Mouse (Mus musculus) midbrain, embryonic 13.5 days (tissue): ENCODE results near the gene Tmem164. TPM values are rescaled to one million over a fixed set of nuclear protein-coding genes. Genes with fewer than 3 reads are reported as not detected.

Source experiments
- ATAC-seq: fragments of 200-750 bp; cut with Nextera tagmentation; 2 replicates; pipeline ENCODE4 v1.8.0; 2017; ENCODE audit warnings: mild to moderate bottlenecking, moderate TSS enrichment, moderate library complexity
- H3K27ac ChIP-seq: fragments of 300-500 bp; sonication (generic); 2 replicates; pipeline ENCODE4 v1.5.1; 2015; ENCODE audit warnings: inconsistent platforms, mild to moderate bottlenecking, moderate library complexity
- H3K27me3 ChIP-seq: fragments of 300-500 bp; sonication (generic); 2 replicates; pipeline ENCODE4 v1.6.1; 2015; ENCODE audit warnings: mild to moderate bottlenecking, inconsistent platforms
- H3K36me3 ChIP-seq: fragments of 300-500 bp; sonication (generic); 2 replicates; pipeline ENCODE4 v1.6.1; 2015; ENCODE audit warnings: mild to moderate bottlenecking, inconsistent platforms
- H3K4me1 ChIP-seq: fragments of 300-500 bp; sonication (generic); replicated peaks from 2 replicates; pipeline ENCODE4 v1.6.1; 2015; ENCODE audit warnings: inconsistent platforms
- H3K4me2 ChIP-seq: fragments of 300-500 bp; sonication (generic); replicated peaks from 2 replicates; pipeline ENCODE4 v1.6.1; 2015; ENCODE audit warnings: moderate library complexity, mild to moderate bottlenecking, inconsistent platforms
- H3K4me3 ChIP-seq: fragments of 300-500 bp; sonication (generic); replicated peaks from 2 replicates; pipeline ENCODE4 v1.5.1; 2015; ENCODE audit warnings: mild to moderate bottlenecking, inconsistent platforms
- H3K9ac ChIP-seq: fragments of 300-500 bp; sonication (generic); replicated peaks from 2 replicates; pipeline ENCODE4 v1.6.1; 2015; ENCODE audit warnings: mild to moderate bottlenecking, inconsistent platforms
- H3K9me3 ChIP-seq: fragments of 300-500 bp; sonication (generic); 2 replicates; pipeline ENCODE4 v1.6.1; 2016; ENCODE audit warnings: mild to moderate bottlenecking, inconsistent platforms
- WGBS: fragments of 180-500 bp; shearing (Covaris S2); methylation state at CpG from one replicate; pipeline ENCODE4 v1.1.7; 2015; 5-methylcytosine and 5-hydroxymethylcytosine counted together
- polyA plus RNA-seq: library from polyadenylated mRNA; unstranded; fragments of >200 nt; fragmentation: Nextera tagmentation; extraction: Ambion mirVana; gene quantifications from 2 replicates; pipeline ENCODE4 v1.2.1, GENCODE M21; 2015

Gene Tmem164
- polyA plus RNA-seq, 1 experiment from 2014 or later = 26.4 TPM

- H3K4me3 ChIP-seq = no peak overlapping the region
- peaks cover 24% of the 10 kb centered on the region; the same call in 1 of the 2 replicates for H3K27me3 ChIP-seq
- H3K4me2 ChIP-seq = no peak overlapping the region
- no peaks in the 10 kb centered on the region for H3K36me3 ChIP-seq
- H3K27ac ChIP-seq = no peak overlapping the region
- H3K9me3 ChIP-seq = no peaks in the 10 kb centered on the region
- no peaks in the 10 kb centered on the region for H3K4me1 ChIP-seq
- ATAC-seq = no peak
- H3K9ac ChIP-seq = no peak overlapping the region
- WGBS = 89% methylated on average over 3 of the region's 3 CpGs
Observed at GRCm38 (mm10) chrX:142694856-142695255, 13.7 kb downstream of the Tmem164 start.

- Histone ChIP-seq H3K27ac (no peak overlapping the region), H3K4me1 (no peaks in the 10 kb centered on the region), H3K4me2 (no peak overlapping the region), H3K36me3 (no peaks in the 10 kb centered on the region), H3K9ac (no peak overlapping the region), H3K27me3 (peaks cover 30% of the 10 kb centered on the region; the same call in 1 of the 2 replicates), H3K9me3 (no peaks in the 10 kb centered on the region), H3K4me3 (no peak overlapping the region)
- WGBS = 83% methylated on average over 11 of the region's 11 CpGs
- ATAC-seq = no peak
Observed at GRCm38 (mm10) chrX:142696789-142697188, 15.6 kb downstream of the Tmem164 start.

- WGBS = 76% methylated on average over 5 of the region's 5 CpGs
- Histone ChIP-seq H3K9ac (no peak overlapping the region), H3K9me3 (no peaks in the 10 kb centered on the region), H3K4me2 (no peak overlapping the region), H3K36me3 (no peaks in the 10 kb centered on the region), H3K4me1 (no peaks in the 10 kb centered on the region), H3K27ac (no peak overlapping the region), H3K4me3 (no peak overlapping the region), H3K27me3 (peaks cover 30% of the 10 kb centered on the region; the same call in 1 of the 2 replicates)
- no peak for ATAC-seq
Observed at GRCm38 (mm10) chrX:142697545-142698204, 16.5 kb downstream of the Tmem164 start.

- Histone ChIP-seq H3K4me1 (no peaks in the 10 kb centered on the region), H3K27me3 (peaks cover 30% of the 10 kb centered on the region; the same call in 1 of the 2 replicates), H3K4me3 (no peak overlapping the region), H3K9ac (no peak overlapping the region), H3K36me3 (no peaks in the 10 kb centered on the region), H3K9me3 (no peaks in the 10 kb centered on the region), H3K27ac (no peak overlapping the region), H3K4me2 (no peak overlapping the region)
- ATAC-seq = no peak
- WGBS = 82% methylated on average over 7 of the region's 7 CpGs
Observed at GRCm38 (mm10) chrX:142698212-142698611, 17.0 kb downstream of the Tmem164 start.

- Histone ChIP-seq H3K36me3 (no peaks in the 10 kb centered on the region), H3K4me3 (no peak overlapping the region), H3K9me3 (no peaks in the 10 kb centered on the region), H3K27ac (no peak overlapping the region), H3K4me1 (no peaks in the 10 kb centered on the region), H3K4me2 (no peak overlapping the region), H3K27me3 (peaks cover 33% of the 10 kb centered on the region; the same call in 1 of the 2 replicates), H3K9ac (no peak overlapping the region)
- ATAC-seq = no peak
- 81% methylated on average over 5 of the region's 5 CpGs for WGBS
Observed at GRCm38 (mm10) chrX:142702094-142702493, 20.9 kb downstream of the Tmem164 start.

- Histone ChIP-seq H3K27ac (no peak overlapping the region), H3K9ac (no peak overlapping the region), H3K36me3 (no peaks in the 10 kb centered on the region), H3K4me2 (no peak overlapping the region), H3K4me1 (no peaks in the 10 kb centered on the region), H3K9me3 (no peaks in the 10 kb centered on the region), H3K4me3 (no peak overlapping the region), H3K27me3 (peaks cover 33% of the 10 kb centered on the region; the same call in 1 of the 2 replicates)
- 77% methylated on average over 3 of the region's 3 CpGs for WGBS
- ATAC-seq = no peak
Observed at GRCm38 (mm10) chrX:142702566-142702965, 21.4 kb downstream of the Tmem164 start.

GRCm38 (mm10) chrX:142703953-142704352 lies 22.7 kb downstream of the Tmem164 start:
- Histone ChIP-seq H3K27me3 (peaks cover 37% of the 10 kb centered on the region; the same call in 1 of the 2 replicates), H3K9ac (no peak overlapping the region), H3K9me3 (no peaks in the 10 kb centered on the region), H3K27ac (no peak overlapping the region), H3K4me3 (no peak overlapping the region), H3K36me3 (no peaks in the 10 kb centered on the region), H3K4me1 (no peaks in the 10 kb centered on the region), H3K4me2 (no peak overlapping the region)
- 80% methylated on average over 3 of the region's 3 CpGs for WGBS
- no peak for ATAC-seq

- no peaks in the 10 kb centered on the region for H3K36me3 ChIP-seq
- H3K4me1 ChIP-seq = no peaks in the 10 kb centered on the region
- H3K9me3 ChIP-seq = no peaks in the 10 kb centered on the region
- peaks cover 23% of the 10 kb centered on the region; the same call in 1 of the 2 replicates for H3K27me3 ChIP-seq
- no peak overlapping the region for H3K27ac ChIP-seq
- ATAC-seq = no peak
- no peak overlapping the region for H3K4me2 ChIP-seq
- H3K4me3 ChIP-seq = no peak overlapping the region
- no peak overlapping the region for H3K9ac ChIP-seq
Observed at GRCm38 (mm10) chrX:142708257-142708656, 27.1 kb downstream of the Tmem164 start.

GRCm38 (mm10) chrX:142716014-142716413 lies 34.8 kb downstream of the Tmem164 start:
- Histone ChIP-seq H3K4me3 (no peak overlapping the region), H3K9me3 (no peaks in the 10 kb centered on the region), H3K9ac (no peak overlapping the region), H3K4me2 (no peak overlapping the region), H3K27ac (no peak overlapping the region), H3K36me3 (no peaks in the 10 kb centered on the region), H3K27me3 (0 out of 2 replicates have a peak, but pooled peaks cover 5% of the 10 kb centered on the region), H3K4me1 (no peaks in the 10 kb centered on the region)
- ATAC-seq = no peak
- WGBS = 87% methylated on average over 3 of the region's 3 CpGs

- Histone ChIP-seq H3K9ac (no peak overlapping the region), H3K36me3 (no peaks in the 10 kb centered on the region), H3K4me3 (no peak overlapping the region), H3K27me3 (peaks cover 5% of the 10 kb centered on the region; the same call in 1 of the 2 replicates), H3K27ac (no peak overlapping the region), H3K4me2 (no peak overlapping the region), H3K4me1 (no peaks in the 10 kb centered on the region), H3K9me3 (no peaks in the 10 kb centered on the region)
- 88% methylated on average over 9 of the region's 9 CpGs for WGBS
- no peak for ATAC-seq
Observed at GRCm38 (mm10) chrX:142717958-142718478, 36.8 kb downstream of the Tmem164 start.

GRCm38 (mm10) chrX:142718759-142719158 lies 37.6 kb downstream of the Tmem164 start:
- H3K4me2 ChIP-seq = no peak overlapping the region
- H3K36me3 ChIP-seq = no peaks in the 10 kb centered on the region
- H3K4me1 ChIP-seq = no peaks in the 10 kb centered on the region
- ATAC-seq = no peak
- 95% methylated on average over 4 of the region's 4 CpGs for WGBS
- H3K9ac ChIP-seq = no peak overlapping the region
- no peak overlapping the region for H3K27ac ChIP-seq
- no peaks in the 10 kb centered on the region for H3K9me3 ChIP-seq
- H3K27me3 ChIP-seq = peaks cover 5% of the 10 kb centered on the region; the same call in 1 of the 2 replicates
- H3K4me3 ChIP-seq = no peak overlapping the region

GRCm38 (mm10) chrX:142721897-142722296 lies 40.7 kb downstream of the Tmem164 start:
- no peaks in the 10 kb centered on the region for H3K9me3 ChIP-seq
- no peak overlapping the region for H3K4me2 ChIP-seq
- no peak overlapping the region for H3K4me3 ChIP-seq
- H3K27ac ChIP-seq = no peak overlapping the region
- no peaks in the 10 kb centered on the region for H3K36me3 ChIP-seq
- peaks cover 10% of the 10 kb centered on the region; the same call in 1 of the 2 replicates for H3K27me3 ChIP-seq
- ATAC-seq = no peak
- 89% methylated on average over 3 of the region's 3 CpGs for WGBS
- no peak overlapping the region for H3K9ac ChIP-seq
- no peaks in the 10 kb centered on the region for H3K4me1 ChIP-seq
